Mouse (Mus musculus): ENCODE data around the gene Galns. TPM values are rescaled to one million over a fixed set of nuclear protein-coding genes. Genes with fewer than 3 reads are reported as not detected.

Galns gene
- total and polyA plus RNA-seq, 3 experiments = 16.4 to 25.6 (median 25.6) TPM

DNA sequence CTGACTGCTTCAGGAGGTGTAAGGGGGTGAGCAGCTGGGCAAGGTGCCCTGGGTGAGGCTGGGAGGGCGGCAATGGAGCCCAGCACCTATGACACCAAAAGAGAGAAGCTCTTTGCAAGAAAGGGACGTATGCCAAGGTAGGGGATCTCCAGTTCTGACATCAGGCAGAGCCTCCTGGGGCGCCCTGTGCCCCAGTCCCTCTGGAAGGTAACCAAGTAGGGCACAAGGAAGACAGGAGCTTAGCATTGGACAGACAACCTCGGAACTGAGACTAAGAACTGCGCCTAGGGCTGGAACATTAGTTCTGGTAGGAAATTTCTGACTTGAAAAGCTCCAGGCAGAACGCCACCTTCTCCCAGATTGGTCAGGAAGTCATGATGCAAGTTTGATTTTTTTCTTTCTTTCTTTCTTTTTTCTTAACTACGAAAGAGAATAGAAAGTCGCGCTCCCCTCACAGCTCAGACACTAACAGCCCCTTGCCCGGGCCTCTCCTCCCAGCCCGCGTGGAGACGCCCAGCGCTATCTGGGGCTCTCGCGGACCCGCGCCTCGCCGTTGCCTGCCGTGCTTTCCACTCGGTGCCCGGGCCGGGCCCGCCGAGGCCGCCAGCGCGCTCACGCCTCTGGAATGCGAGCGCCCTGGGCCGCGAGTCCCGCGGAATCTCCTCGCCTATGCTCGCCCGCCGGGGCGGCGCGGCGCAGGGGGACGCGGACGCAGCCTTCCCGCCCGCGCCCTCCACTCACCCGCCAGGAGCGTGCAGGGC lies 60.8 kb downstream of the Galns start:
- H3K4me3 ChIP-seq (replicated peaks in 1 of 3; ENCODE audit: low read depth in 2 of 3, low read length in 2 of 3, poor library complexity in 1 of 3) = peak overlapping the region; percentile 69 to 86 (median 82)
- peak overlapping the region; percentile 53 for H3K27ac ChIP-seq (ENCODE audit: insufficient read depth, low read depth)
- no peaks in the 10 kb centered on the region for H3K9me3 ChIP-seq (replicated peaks; ENCODE audit: low read length)
- H3K27me3 ChIP-seq (replicated peaks) = no peaks in the 10 kb centered on the region
- H3K36me3 ChIP-seq (replicated peaks in 1 of 2; ENCODE audit: control insufficient read depth in 1 of 2, insufficient read depth in 1 of 2, low read length in 1 of 2) = peaks cover 0 to 6% of the 10 kb centered on the region in 2 experiments
- TF ChIP-seq TBP (conservative IDR thresholded peaks at IDR 0.05; ENCODE audit: low read depth, low read length) = 0 out of 2 replicates have a peak, but pooled peaks have one; percentile 21
- peak; percentile 74 for TF ChIP-seq SIN3A (IDR thresholded peaks at IDR 0.05; ENCODE audit: low read length)
- TF ChIP-seq CHD1 (IDR thresholded peaks at IDR 0.05; ENCODE audit: low read depth, low read length) = peak; percentile 91
- no peak; the same call in 1 of the 2 replicates for TF ChIP-seq IRF4 (IDR thresholded peaks at IDR 0.05; ENCODE audit: low read depth, low read length)
- 0 out of 2 replicates have a peak, but pooled peaks have one; percentile 13 for TF ChIP-seq MYC (IDR thresholded peaks at IDR 0.05; ENCODE audit: low read depth, low read length)
- peak; percentile 77; the same call in 1 of the 2 replicates for TF ChIP-seq UBTF (IDR thresholded peaks at IDR 0.05; ENCODE audit: low read depth, low read length)
- no peak for TF ChIP-seq BHLHE40 (IDR thresholded peaks at IDR 0.05; ENCODE audit: low read depth, low read length)
- TF ChIP-seq CHD2 (IDR thresholded peaks at IDR 0.05; ENCODE audit: low read length) = no peak
- H3K4me2 ChIP-seq (ENCODE audit: insufficient read depth, low read depth, poor library complexity, severe bottlenecking) = peak overlapping the region; percentile 67
- H3K4me1 ChIP-seq (ENCODE audit: control insufficient read depth in 1 of 2, insufficient read depth in 2 of 2) = peaks cover 13 to 42% of the 10 kb centered on the region in 2 experiments
- in situ Hi-C loops (cut with MboI; ENCODE audit: low pct_ligation_motif_present, low pct_unique_long_range_greater_than_20kb, low sequenced_read_pairs) = no loop called here
- dilution Hi-C loops (cut with MboI; ENCODE audit: extremely low pct_ligation_motif_present, extremely low pct_unique_long_range_greater_than_20kb, low sequenced_read_pairs) = no loop called here
- no peak for DNase-seq (ENCODE audit: extremely low read depth)
- peaks cover 28% of the 10 kb centered on the region for H3K79me2 ChIP-seq (replicated peaks; ENCODE audit: control insufficient read depth, extremely low read depth, insufficient read depth, poor library complexity, severe bottlenecking)
- H3K9ac ChIP-seq (ENCODE audit: insufficient read depth, low read depth) = peak overlapping the region; percentile 31

DNA sequence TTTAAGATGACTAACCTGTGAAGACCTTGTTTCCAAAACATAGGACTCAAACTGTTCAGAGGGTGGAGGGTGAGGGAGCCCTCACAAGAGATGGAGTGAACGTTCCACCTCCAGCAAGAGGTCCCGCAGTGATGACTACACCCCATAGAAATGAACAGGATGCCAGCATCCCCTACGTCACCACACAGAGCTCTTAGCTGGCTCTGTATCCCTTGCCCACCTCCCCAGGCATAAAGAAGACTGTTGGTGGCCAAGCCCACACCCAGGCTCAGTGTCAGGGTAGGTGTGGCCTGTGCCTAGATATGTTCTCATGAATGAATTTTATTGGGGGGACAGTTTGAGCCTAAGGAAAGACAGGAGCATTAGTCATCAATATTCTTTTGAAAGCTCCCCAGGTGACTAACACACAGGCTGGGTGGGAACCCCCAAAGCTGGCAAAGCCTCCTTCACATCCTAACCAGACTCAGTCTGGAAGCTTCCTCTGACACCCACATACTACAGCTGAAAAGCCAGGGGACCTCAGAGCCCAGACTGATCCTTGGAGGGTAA lies 62.3 kb downstream of the Galns start:
- Histone ChIP-seq H3K27ac (ENCODE audit: insufficient read depth, low read depth) (peak overlapping the region; percentile 91), H3K4me3 (replicated peaks in 1 of 3; ENCODE audit: low read depth in 2 of 3, low read length in 2 of 3, poor library complexity in 1 of 3) (peak overlapping the region in 2 of 3 experiments; percentile 82 to 86), H3K36me3 (replicated peaks in 1 of 2; ENCODE audit: control insufficient read depth in 1 of 2, insufficient read depth in 1 of 2, low read length in 1 of 2) (peaks cover 0 to 16% of the 10 kb centered on the region in 2 experiments), H3K79me2 (replicated peaks; ENCODE audit: control insufficient read depth, extremely low read depth, insufficient read depth, poor library complexity, severe bottlenecking) (peaks cover 42% of the 10 kb centered on the region), H3K27me3 (replicated peaks) (no peaks in the 10 kb centered on the region), H3K4me1 (ENCODE audit: control insufficient read depth in 1 of 2, insufficient read depth in 2 of 2) (peaks cover 16 to 43% of the 10 kb centered on the region in 2 experiments), H3K9ac (ENCODE audit: insufficient read depth, low read depth) (peak overlapping the region; percentile 39), H3K4me2 (ENCODE audit: insufficient read depth, low read depth, poor library complexity, severe bottlenecking) (peak overlapping the region; percentile 67), H3K9me3 (replicated peaks; ENCODE audit: low read length) (peaks cover 3% of the 10 kb centered on the region)
- DNase-seq (ENCODE audit: extremely low read depth) = no peak
- no peak; the same call in 1 of the 2 replicates for TF ChIP-seq SIN3A (IDR thresholded peaks at IDR 0.05; ENCODE audit: low read length)
- TF ChIP-seq MXI1 (IDR thresholded peaks at IDR 0.05; ENCODE audit: low read depth, low read length) = 0 out of 2 replicates have a peak, but pooled peaks have one; percentile 24
- 0 out of 2 replicates have a peak, but pooled peaks have one; percentile 14 for TF ChIP-seq POLR2A (IDR thresholded peaks at IDR 0.05; ENCODE audit: low read depth, low read length)
- dilution Hi-C loops (cut with MboI; ENCODE audit: extremely low pct_ligation_motif_present, extremely low pct_unique_long_range_greater_than_20kb, low sequenced_read_pairs) (no loop called here), in situ Hi-C loops (cut with MboI; ENCODE audit: low pct_ligation_motif_present, low pct_unique_long_range_greater_than_20kb, low sequenced_read_pairs) (loop anchor here (5.0 kb wide), 1 partner anchor 47 kb away; no protein-coding TSS in a partner anchor)

- peak overlapping the region; percentile 67 for H3K4me2 ChIP-seq (ENCODE audit: insufficient read depth, low read depth, poor library complexity, severe bottlenecking)
- in situ Hi-C loops (cut with MboI; ENCODE audit: low pct_ligation_motif_present, low pct_unique_long_range_greater_than_20kb, low sequenced_read_pairs) = loop anchor here (5.0 kb wide), 1 partner anchor 46 kb away; no protein-coding TSS in a partner anchor
- peaks cover 46% of the 10 kb centered on the region for H3K79me2 ChIP-seq (replicated peaks; ENCODE audit: control insufficient read depth, extremely low read depth, insufficient read depth, poor library complexity, severe bottlenecking)
- peak overlapping the region; percentile 39 for H3K9ac ChIP-seq (ENCODE audit: insufficient read depth, low read depth)
- H3K9me3 ChIP-seq (replicated peaks; ENCODE audit: low read length) = peaks cover 4% of the 10 kb centered on the region
- no peak for DNase-seq (ENCODE audit: extremely low read depth)
- no peaks in the 10 kb centered on the region for H3K27me3 ChIP-seq (replicated peaks)
- H3K36me3 ChIP-seq (replicated peaks in 1 of 2; ENCODE audit: control insufficient read depth in 1 of 2, insufficient read depth in 1 of 2, low read length in 1 of 2) = peaks cover 0 to 22% of the 10 kb centered on the region in 2 experiments
- H3K27ac ChIP-seq (ENCODE audit: insufficient read depth, low read depth) = peak overlapping the region; percentile 91
- H3K4me1 ChIP-seq (ENCODE audit: control insufficient read depth in 1 of 2, insufficient read depth in 2 of 2) = peaks cover 16 to 43% of the 10 kb centered on the region in 2 experiments
- peak overlapping the region; percentile 4 to 86 (median 40) for H3K4me3 ChIP-seq (replicated peaks in 1 of 3; ENCODE audit: low read depth in 2 of 3, low read length in 2 of 3, poor library complexity in 1 of 3)
- dilution Hi-C loops (cut with MboI; ENCODE audit: extremely low pct_ligation_motif_present, extremely low pct_unique_long_range_greater_than_20kb, low sequenced_read_pairs) = no loop called here
- no peak for TF ChIP-seq SIN3A (IDR thresholded peaks at IDR 0.05; ENCODE audit: low read length)
- TF ChIP-seq CTCF (conservative IDR thresholded peaks at IDR 0.05 in 1 of 2, IDR thresholded peaks at IDR 0.05 in 1 of 2; ENCODE audit: low read depth in 2 of 2, low read length in 2 of 2) = no peak
- no peak for TF ChIP-seq GABPA (IDR thresholded peaks at IDR 0.05; ENCODE audit: insufficient replicate concordance, low read depth, low read length)
- no peak for TF ChIP-seq POLR2A (IDR thresholded peaks at IDR 0.05; ENCODE audit: low read depth, low read length)
- no peak for TF ChIP-seq JUND (conservative IDR thresholded peaks at IDR 0.05; ENCODE audit: low read depth, low read length)
- TF ChIP-seq MAX (IDR thresholded peaks at IDR 0.05; ENCODE audit: low read length) = no peak
- no peak for TF ChIP-seq E2F4 (IDR thresholded peaks at IDR 0.05; ENCODE audit: insufficient replicate concordance, low read depth, low read length)
- no peak for TF ChIP-seq ETS1 (conservative IDR thresholded peaks at IDR 0.05; ENCODE audit: low read depth, low read length)
- TF ChIP-seq IRF4 (IDR thresholded peaks at IDR 0.05; ENCODE audit: low read depth, low read length) = no peak
- TF ChIP-seq ELF1 (IDR thresholded peaks at IDR 0.05; ENCODE audit: low read depth, low read length) = no peak
- TF ChIP-seq CHD1 (IDR thresholded peaks at IDR 0.05; ENCODE audit: low read depth, low read length) = no peak
- TF ChIP-seq JUN (IDR thresholded peaks at IDR 0.05; ENCODE audit: insufficient read depth, low read depth, low read length) = no peak
- no peak for TF ChIP-seq POLR2AphosphoS2 (IDR thresholded peaks at IDR 0.05; ENCODE audit: low read depth, low read length)
- no peak for TF ChIP-seq UBTF (IDR thresholded peaks at IDR 0.05; ENCODE audit: low read depth, low read length)
- TF ChIP-seq MAZ (IDR thresholded peaks at IDR 0.05; ENCODE audit: low read depth, low read length) = no peak
- TF ChIP-seq SMC3 (IDR thresholded peaks at IDR 0.05; ENCODE audit: low read depth, low read length) = no peak
- TF ChIP-seq ZKSCAN1 (IDR thresholded peaks at IDR 0.05; ENCODE audit: borderline replicate concordance, low read depth, low read length) = no peak
- TF ChIP-seq BHLHE40 (IDR thresholded peaks at IDR 0.05; ENCODE audit: low read depth, low read length) = no peak
Measured at GRCm38 (mm10) chr8:122548331-122548730, 62.9 kb downstream of the Galns start.
